Mouse (Mus musculus) spleen, adult 2 months (tissue): Measurements from ENCODE around the gene Cldn7.

Experiments used
- CTCF ChIP-seq: fragments of 200-500 bp; IDR thresholded peaks from 2 replicates; pipeline ENCODE4 v1.5.1; 2011; ENCODE audit warnings: mild to moderate bottlenecking, inconsistent platforms; ENCODE audit not compliant: insufficient read depth, insufficient read length, insufficient replicate concordance; ENCODE audit errors: extremely low read depth
- POLR2A ChIP-seq: fragments of 200-500 bp; IDR thresholded peaks from 2 replicates; pipeline ENCODE4 v1.6.1; 2011; ENCODE audit warnings: low read depth, low read length, inconsistent platforms

DNA sequence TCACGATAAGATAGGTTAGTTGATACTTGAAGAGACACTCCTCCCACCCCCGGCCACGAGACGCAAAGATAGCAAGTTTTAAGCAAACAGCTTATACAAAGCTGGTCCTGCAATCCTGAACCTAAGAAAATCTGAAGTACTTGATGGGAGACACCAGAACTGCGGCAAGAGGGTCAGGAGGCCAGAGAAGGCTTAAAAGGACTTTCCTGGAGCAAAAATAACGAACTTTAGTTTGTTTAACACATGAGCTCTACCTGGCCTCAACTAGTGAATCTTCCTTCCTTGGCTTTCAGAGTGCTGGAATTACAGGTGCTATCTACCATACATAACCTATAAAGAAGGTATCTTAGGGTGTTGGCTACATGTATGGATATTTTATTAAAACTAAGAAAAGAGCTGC lies 29.9 kb upstream of the Cldn7 start:
- no peak for TF ChIP-seq CTCF
- TF ChIP-seq POLR2A, result no peak
